Mouse (Mus musculus): Measurements from ENCODE around the gene Amotl1. TPM values are rescaled to one million over a fixed set of nuclear protein-coding genes. Genes with fewer than 3 reads are reported as not detected.

Amotl1 gene
- polyA plus RNA-seq, 1 experiment from 2014 or later: 9.4 TPM

Other genes starting within 250 kb of the Amotl1 start
- 0.45 and 0.52 TPM in 2 replicates for gene Kdm4d, start 144.6 kb downstream of the Amotl1 start, polyA plus RNA-seq (2015; fragmentation: Nextera tagmentation; extraction: Ambion mirVana)
- gene Cwc15, start 144.4 kb downstream of the Amotl1 start, polyA plus RNA-seq (2015; fragmentation: Nextera tagmentation; extraction: Ambion mirVana): 163 and 170 TPM in 2 replicates
- gene Piwil4, start 95.7 kb upstream of the Amotl1 start, polyA plus RNA-seq (2015; fragmentation: Nextera tagmentation; extraction: Ambion mirVana): 0.17 and 0.18 TPM in 2 replicates
- 0.70 and 0.94 TPM in 2 replicates for gene Fut4, start 107.3 kb upstream of the Amotl1 start, polyA plus RNA-seq (2015; fragmentation: Nextera tagmentation; extraction: Ambion mirVana)
- 2.9 and 4.5 TPM in 2 replicates for gene 1700012B09Rik, start 126.0 kb upstream of the Amotl1 start, polyA plus RNA-seq (2015; fragmentation: Nextera tagmentation; extraction: Ambion mirVana)
- gene Mre11a, start 139.6 kb upstream of the Amotl1 start, polyA plus RNA-seq (2015; fragmentation: Nextera tagmentation; extraction: Ambion mirVana): 14.8 and 17.1 TPM in 2 replicates
- gene Ankrd49, start 139.8 kb upstream of the Amotl1 start, polyA plus RNA-seq (2015; fragmentation: Nextera tagmentation; extraction: Ambion mirVana): 43.0 and 47.3 TPM in 2 replicates
- gene Gpr83, start 215.2 kb upstream of the Amotl1 start, polyA plus RNA-seq (2015; fragmentation: Nextera tagmentation; extraction: Ambion mirVana): 1.1 and 1.3 TPM in 2 replicates

All from forebrain, embryonic 15.5 days (tissue).